Mouse (Mus musculus): ENCODE data around the gene Rap1gap2.
"Not testable (repeated sequence)": the region's sequence is repeated elsewhere in the genome, so short reads cannot be mapped to it uniquely, and the experiment has no call there.

Rap1gap2 gene

DNA sequence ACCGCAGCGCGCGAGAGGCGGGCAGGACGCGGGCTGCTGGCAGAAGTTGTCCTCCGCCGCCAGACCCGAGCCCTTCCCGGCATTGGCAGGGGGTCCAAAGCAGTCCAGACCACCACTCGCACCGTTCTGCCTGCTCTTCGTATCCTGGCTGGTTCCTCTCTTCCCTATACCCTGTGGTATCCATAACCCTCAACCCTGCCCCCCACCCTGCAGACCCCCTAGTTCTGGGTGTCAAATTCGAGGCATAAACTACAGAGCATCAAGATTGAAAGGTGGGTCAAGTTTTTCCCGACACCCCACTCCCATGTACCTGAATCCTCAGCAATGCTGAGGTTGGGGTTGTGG, 9.2 kb upstream of the Rap1gap2 start:
- DNase-seq = no peak

DNA sequence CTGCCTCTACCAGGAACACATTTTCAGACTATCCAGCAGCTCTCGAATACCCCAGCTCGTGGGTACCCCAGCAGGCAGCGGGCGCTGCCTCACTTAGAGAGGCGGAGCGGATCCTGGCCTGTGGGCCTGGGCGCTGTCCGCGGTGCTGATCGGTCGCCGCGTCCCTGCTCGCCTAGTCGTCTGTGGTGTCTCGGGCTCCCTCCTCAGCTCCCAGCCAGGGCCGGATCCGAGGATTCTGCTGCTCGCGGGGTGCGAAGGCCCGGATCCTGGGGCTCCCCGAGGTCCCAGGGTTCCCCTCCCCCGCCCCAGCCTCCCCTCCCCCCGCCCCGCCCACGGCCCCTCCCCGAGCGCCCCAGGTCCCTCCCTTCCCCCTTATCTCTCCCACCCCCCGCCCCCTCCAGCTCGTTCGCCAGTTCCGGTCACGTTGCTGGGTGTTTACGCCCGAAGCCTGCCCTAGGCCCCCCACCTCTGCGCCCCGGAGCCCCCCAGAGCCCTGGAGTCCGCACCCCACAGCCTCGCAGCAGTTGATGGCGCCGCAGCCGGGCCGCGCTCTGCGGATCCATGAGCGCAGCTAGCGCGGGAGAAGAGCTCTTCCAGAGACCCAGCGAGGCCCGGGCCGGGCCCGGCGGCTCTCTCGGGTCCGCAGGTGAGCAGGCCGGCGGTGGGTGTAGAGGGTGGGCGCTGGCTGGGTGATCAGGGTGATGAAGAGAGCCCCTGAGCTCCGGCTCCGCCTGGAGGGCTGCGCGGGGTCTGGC, 8.7 kb upstream of the Rap1gap2 start, which contains the start of gene Ccdc92b:
TSS of gene Ccdc92b (plus strand) at position 405 of the 755 bp plus-strand sequence.
- peak; percentile 73 to 77 for DNase-seq

GRCm38 (mm10) chr11:74615571-74615970, 4.9 kb upstream of the Rap1gap2 start:
- no peak for DNase-seq

- no peak for DNase-seq
Observed at GRCm38 (mm10) chr11:74613428-74613827, 2.7 kb upstream of the Rap1gap2 start.

DNA sequence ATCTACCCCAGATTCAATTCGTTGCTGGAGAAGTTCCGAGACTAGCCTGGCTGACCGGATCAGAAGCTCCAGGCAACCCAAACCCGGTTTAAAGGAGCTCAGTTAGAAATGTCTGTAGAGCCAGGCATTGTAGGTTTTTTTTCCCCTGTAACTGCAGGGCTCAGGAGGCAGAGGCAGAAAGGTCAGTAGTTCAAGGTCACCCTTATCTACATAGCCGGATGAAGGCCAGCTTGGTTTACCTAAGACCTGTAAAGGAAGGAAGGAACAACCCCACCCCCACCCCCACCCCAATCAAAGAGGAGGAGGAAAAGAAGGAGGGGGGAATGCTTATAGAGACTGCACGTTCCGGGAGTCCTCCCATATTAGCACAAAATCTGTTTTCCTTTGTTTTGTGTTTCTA, 722 bp upstream of the Rap1gap2 start:
- DNase-seq = no peak

DNA sequence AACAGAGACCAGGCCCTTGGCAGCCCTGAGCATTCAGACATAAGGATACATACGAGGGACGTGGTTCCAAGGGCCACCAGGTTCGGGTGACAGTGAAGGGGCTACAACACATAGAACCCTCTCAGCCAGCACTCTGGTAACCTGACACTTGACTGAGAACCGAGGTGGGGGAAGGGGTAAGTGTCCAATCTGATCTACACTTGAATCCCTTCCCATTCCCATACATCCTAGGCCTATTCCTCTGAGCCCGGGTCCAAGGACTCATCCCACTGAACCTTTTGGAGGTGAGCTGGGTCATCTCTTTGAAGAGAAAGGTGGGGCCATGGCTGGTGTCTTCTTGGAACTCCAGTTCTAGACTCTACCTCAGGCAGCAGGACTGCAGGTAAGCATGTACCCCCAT, 647 bp downstream of the Rap1gap2 start:
- no peak for DNase-seq

DNA sequence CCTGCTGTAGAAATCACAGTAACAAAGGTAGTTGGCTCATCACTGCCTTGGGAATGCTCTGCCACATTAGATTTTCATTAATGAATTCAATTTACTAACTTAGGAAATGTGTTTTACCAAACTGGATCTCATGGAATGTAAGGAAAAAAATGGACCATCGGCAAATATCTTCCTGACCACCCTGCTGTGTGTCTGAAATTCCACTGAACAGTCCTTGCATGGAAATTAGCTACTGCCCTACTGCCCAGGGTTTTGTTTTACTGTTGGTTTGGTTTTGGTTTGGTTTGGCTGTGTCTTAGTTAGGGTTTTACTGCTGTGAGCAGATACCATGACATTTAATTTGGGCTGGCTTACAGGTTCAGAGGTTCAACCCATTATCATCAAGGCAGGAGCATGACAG, 8.4 kb downstream of the Rap1gap2 start:
- no peak for DNase-seq

DNA sequence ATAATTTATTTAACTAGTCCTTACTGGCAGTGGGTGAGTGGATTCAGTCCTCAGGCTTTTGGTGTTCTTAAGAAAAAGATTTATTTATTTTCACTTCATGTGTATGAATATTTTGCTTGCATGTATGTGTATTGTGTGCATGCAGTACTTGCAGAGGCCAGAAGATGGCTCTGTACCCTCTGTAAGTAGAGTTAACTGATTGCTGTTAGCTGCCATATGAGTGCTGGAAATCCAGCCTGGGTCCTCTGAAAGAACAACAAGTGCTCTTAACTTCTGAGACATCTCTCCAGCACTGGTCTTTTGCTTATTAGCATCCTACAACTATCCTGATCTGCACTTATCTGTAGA, 12.8 kb downstream of the Rap1gap2 start:
- DNase-seq = no peak

DNA sequence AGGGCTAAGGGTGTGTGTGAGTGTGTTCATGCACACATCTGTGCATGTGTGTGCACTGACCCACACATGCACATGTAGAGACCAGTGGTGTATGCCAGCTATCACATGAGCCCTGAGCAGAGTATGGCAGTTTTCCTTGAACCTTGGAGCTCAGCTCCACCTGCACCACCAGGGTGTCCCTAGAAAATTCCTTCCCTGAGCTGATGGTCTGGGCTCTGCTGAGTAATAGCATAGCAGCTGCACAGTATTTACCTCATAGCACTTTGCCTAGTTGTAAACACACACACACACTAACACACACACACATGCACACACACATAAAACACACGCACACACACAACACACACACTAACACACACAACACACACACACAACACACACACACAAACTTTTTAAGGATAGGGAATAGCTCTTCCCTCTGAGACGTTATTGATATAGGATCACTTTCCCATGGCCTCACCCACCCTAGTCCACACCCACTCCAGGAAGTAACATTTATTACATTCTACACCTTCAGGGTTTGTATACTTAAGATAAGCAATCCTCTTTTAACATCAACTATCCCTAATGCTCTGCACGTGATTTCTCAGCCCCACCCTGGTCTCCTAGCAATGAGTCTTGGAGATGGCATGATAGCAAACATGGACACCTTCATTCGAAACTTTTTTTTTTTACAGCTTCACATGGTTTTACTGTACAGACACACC, 13.3 kb downstream of the Rap1gap2 start:
- DNase-seq = no peak

DNA sequence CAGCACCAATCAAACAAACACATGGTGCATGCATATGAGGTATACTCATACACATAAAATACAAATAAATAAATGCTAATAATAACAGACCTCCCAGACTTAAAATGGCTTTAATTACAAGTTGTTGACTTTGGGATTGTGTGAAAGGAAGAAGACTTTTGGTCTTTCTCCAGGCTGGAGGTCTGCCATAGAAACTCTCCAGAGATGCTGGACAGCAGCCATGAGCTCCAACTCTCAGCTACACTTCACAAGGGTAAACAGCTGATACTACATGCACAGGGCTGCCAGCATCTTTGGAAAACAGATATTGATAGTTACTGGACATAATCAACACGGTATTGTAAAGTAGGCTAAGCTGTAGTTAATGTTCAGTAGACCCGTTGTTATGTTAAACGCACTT, 18.5 kb downstream of the Rap1gap2 start:
- DNase-seq = no peak

DNA sequence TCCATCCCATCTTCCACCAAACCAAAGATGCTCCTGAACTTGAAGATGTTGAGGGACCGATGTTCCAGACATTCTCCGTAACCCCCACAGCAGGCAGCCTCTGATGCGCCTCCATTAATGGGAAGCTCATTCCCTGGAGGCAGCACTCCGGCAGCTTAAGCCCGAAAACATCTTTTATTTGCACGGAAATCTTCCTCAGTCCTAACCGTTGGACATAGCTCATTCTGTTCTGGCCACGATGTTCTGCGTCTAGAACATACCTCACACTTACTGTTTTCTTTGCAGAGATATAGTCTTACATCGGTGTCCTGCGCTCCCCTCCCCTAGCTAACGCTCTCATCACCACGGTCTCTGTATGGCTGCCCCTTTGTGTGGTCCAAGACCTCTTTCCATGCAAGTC, 20.0 kb downstream of the Rap1gap2 start:
- DNase-seq = no peak

GRCm38 (mm10) chr11:74590239-74590596, 20.5 kb downstream of the Rap1gap2 start:
- no peak for DNase-seq

GRCm38 (mm10) chr11:74589401-74590238, 21.1 kb downstream of the Rap1gap2 start:
- DNase-seq = no peak

DNA sequence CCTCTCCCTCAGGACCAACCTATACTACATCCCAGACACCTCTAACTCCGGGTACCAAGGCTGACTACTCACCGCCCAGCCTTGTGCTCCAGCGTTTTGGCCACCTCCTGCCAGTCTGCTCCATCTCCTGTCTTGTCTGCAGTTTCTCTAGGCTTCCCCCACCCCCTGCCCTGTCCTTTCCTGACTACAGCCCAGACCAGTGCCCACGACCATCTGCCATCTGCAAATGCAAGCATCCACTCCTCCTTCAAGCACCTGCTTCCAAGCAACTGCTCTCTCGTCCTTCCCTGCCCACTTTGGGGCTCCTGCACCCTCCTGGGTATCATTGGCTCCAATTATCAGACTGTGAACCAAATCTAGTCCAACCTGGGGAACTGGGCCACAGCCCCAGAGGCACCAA, 24.3 kb downstream of the Rap1gap2 start:
- DNase-seq = no peak

DNA sequence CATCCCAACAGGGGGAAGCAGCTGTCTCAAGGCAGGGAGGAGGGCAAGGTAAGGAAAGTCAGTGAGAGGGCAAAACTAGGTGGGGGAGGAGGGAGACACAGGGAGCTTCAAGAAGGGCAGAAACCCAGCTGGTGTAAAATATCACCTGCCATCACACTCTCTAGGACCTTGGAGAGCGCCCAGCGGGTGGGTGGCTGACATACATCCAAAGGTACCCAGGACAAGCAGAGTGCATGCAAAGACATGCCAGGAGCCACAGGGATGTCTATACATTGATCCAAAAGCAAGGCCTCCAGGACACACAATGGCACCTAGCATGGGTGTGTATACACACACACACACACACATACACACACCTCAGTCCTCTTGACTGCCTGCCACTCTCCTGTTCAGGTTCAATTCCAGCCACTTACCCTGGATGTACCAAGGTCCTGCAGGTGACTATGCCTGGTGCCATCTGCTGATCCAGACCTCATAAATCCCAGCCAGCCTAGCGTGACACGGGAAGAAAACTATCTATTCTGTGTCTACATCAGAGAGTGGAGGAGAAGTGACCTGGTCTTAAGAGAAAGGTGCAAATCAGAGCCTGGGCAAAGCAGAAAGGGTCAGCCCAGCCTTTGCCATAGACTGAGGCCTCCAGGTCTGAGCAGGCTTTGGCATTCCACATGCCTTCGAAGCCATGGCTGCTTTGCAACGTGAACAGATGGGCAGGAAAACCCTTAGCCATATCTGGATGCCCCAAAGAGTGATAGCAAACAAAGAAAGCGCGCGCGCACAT, 25.6 kb downstream of the Rap1gap2 start:
- no peak for DNase-seq

- no peak for DNase-seq
Observed at GRCm38 (mm10) chr11:74583824-74584349, 26.8 kb downstream of the Rap1gap2 start.

DNA sequence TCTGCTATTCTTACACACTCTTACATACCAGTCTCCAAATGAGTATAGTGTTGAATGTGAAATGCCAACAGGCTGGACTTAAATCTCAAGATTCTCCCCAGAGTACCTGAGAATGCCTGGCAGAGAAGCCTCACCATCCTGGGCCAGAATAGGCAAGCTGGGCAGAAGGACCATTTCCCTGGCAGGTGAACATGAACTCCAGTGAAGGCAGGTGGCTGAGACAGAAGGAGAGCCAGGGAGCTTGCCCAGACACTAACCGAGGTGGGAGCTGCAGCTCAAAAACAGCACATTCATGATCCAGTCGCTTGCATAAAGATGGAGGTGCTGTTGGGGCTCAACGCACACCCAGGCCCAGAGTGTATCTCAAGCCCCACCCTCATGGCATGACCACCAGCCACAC, 28.3 kb downstream of the Rap1gap2 start:
- DNase-seq = no peak

DNA sequence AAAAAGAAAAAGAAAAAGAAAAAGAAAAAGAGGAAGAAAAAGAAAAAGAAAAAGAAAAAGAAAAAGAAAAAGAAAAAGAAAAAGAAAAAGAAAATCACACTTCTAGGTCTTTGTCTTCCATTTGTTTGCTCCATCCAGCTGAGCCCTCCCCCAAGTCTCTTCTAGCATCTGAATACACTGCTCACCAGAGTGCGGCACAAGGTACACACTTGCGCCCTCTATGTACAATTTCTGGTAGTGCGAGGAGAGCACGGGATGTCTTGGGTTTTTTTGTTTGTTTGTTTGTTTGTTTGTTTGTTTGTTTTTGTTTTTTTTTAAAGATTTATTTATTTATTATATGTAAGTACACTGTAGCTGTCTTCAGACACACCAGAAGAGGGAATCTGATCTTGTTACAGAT, 29.4 kb downstream of the Rap1gap2 start:
- not testable (repeated sequence) for DNase-seq

DNA sequence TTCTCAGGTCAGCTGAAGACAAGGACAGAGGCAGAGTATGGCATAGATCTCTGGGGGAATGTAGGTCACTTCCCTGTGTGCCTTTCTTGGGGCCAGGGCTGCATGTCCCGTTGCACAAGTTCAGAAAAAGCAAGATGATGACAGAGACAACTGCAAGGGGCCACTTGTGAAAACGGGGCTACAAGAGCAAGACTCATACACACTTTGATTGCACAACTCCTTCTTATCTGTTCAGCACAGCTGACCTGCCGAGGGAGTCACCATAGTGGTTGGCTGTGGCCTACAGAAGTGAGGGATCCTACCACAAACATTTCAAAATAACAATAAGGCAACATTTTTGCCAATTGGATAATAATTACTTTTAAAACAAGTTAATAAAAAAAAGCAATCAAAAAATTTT, 33.6 kb downstream of the Rap1gap2 start:
- DNase-seq = no peak

DNA sequence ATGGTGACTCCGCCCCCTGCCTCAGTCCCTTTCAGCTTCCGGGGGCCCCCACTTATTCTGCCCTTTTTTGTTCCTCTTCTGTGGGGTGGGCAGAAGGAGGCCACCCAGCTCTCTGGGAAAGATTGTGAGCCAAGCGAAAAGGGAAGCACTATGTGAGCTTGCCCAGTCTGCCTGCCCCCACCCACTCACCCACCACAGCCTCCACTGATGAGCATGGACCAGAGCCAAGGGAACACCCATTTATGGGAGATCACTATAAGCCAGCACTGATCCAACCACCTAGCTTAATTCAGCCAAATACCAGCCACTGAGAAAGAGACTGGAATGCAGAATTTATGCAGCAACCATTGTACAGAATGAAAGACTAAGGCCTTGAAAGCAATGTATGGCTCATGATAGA, 34.8 kb downstream of the Rap1gap2 start:
- DNase-seq = peak in 1 of 2 experiments; percentile 23

- DNase-seq = no peak
Observed at GRCm38 (mm10) chr11:74574768-74575434, 35.8 kb downstream of the Rap1gap2 start.

DNA sequence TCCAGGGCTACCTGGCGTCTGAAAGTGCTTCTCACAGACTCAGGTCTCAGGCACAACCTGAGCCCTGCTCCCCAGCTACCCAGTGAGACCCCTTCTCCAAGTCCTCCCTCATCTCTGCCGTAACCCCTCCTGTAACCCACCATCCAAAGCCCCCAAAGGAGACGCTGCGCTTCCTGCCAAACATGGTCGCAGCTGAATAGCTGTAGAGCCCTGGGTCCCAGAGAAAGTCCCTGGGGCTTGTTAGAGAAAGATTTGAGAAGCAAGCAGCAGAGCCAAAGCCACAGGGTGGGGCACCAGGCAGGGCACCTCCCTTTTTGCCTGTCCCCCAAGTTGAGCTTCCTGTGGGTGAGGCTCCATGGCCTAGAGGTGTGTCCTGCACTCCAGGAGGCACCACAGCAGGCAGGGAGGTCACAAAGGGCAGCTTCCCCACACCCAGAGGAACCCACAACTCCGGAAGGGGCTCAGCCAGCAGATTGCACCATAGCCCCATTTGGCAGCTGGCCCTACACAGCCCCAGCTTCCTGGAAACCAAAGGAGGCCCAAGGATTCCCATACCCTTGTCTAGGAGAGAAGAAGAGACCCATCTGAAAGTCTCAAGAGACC, 38.2 kb downstream of the Rap1gap2 start:
- no peak for DNase-seq

Data from B cell, adult 2 months (primary cell).